Mouse (Mus musculus): ENCODE data around the gene Mul1. TPM values are rescaled to one million over a fixed set of nuclear protein-coding genes. Genes with fewer than 3 reads are reported as not detected.

Mul1 gene
- total and polyA plus RNA-seq, 2 experiments from 2014 or later, result 17.6 to 32.6 TPM

DNA sequence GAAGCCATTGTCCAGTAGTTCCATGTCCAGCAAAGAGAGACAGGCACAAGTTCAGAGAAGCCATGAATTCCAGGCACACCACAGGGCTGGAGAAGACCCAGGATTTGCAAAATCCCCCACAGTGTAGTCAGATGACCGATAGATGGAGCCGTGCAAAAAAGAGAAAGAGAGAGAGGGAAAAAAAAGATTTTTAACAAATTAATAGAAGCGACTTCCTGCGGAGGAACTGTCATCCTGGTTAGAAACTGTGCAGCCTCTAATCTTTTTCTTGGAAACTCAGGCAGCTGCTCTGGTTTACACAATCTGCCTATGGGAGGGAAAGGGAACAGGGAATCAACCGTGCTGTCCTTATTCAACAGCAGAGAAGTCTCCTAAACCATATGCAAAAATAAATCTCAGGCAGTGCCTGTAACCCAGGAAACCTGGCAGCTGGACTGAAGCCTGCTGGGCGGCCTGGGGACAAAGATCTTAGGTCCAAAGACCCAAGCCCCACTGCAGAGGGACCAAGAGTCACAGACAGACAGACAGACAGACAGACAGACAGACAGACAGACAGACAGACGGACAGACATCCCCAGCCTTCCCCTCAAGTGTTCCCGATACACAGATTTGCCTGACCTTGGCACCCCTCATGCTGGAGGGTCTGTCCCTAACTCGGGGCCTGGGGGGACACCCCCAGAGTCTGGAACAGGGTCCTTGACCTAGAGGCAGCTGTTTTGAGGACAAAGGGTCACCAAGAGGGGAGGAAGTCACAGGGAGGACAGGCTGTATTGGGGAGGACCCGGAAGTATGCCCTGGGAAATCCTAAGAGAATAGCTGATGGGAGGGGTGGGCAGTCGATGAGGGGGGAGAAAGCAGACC lies 28.7 kb downstream of the Mul1 start:
- 1% methylated on average over 11 of the region's 11 CpGs for WGBS
- DNase-seq (ENCODE audit: low spot score) (peak; percentile 83), ATAC-seq (ENCODE audit: low FRiP score) (0 out of 2 replicates have a peak, but pooled peaks have one; percentile 45)
- peak; percentile 74 for TF ChIP-seq CTCF (IDR thresholded peaks at IDR 0.05)
- Histone ChIP-seq H3K9me3 (ENCODE audit: low read length) (no peaks in the 10 kb centered on the region), H3K9ac (replicated peaks; ENCODE audit: low read length, poor library complexity, severe bottlenecking) (0 out of 2 replicates have a peak overlapping the region, but pooled peaks have one; percentile 36), H3K4me1 (ENCODE audit: insufficient read depth, low read length) (peaks cover 29% of the 10 kb centered on the region; the same call in 1 of the 2 replicates), H3K4me2 (ENCODE audit: low read depth, low read length, poor library complexity, severe bottlenecking) (peak overlapping the region; percentile 18), H3K4me3 (ENCODE audit: low read depth, low read length) (no peak overlapping the region), H3K27me3 (ENCODE audit: insufficient read depth, low read length) (no peaks in the 10 kb centered on the region), H3K36me3 (ENCODE audit: insufficient read depth, low read length) (no peaks in the 10 kb centered on the region), H3K27ac (ENCODE audit: low read depth, low read length) (peak overlapping the region; percentile 69)

DNA sequence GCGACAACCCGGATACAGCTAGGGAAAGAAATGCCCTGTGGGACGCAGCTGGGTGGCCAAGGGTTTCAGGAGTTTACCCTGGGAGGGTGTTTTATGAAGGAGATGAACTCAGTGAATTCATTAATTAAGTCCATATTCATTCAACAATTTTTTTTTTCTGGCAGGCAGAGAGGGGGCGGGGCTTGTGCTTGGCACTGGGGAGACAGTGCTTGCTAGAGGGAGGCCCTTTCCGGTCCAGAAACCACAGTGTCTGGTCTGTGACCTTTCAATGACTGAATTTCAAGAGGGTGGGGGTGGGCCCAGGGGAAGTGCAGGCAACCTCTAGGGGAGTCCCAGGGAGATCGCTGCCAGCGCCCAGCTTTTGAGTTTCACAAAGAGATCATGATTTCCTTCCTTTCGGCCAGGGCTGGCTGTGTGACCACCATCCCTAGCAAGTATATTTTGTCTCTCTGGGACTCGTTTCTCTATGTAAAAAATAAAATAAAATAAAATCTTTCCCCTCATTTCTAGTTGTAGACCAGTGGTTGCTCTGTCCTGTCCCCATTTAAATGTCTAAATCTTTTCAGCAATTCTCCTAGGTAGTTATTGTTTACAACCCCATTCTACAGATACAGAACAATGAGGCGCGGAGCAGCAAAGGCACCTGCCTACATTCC lies 29.5 kb downstream of the Mul1 start:
- H3K27me3 ChIP-seq (ENCODE audit: insufficient read depth, low read length), result no peaks in the 10 kb centered on the region
- ATAC-seq (ENCODE audit: low FRiP score), result peak; percentile 69; the same call in 1 of the 2 replicates
- H3K9ac ChIP-seq (replicated peaks; ENCODE audit: low read length, poor library complexity, severe bottlenecking), result 0 out of 2 replicates have a peak overlapping the region, but pooled peaks have one; percentile 36

DNA sequence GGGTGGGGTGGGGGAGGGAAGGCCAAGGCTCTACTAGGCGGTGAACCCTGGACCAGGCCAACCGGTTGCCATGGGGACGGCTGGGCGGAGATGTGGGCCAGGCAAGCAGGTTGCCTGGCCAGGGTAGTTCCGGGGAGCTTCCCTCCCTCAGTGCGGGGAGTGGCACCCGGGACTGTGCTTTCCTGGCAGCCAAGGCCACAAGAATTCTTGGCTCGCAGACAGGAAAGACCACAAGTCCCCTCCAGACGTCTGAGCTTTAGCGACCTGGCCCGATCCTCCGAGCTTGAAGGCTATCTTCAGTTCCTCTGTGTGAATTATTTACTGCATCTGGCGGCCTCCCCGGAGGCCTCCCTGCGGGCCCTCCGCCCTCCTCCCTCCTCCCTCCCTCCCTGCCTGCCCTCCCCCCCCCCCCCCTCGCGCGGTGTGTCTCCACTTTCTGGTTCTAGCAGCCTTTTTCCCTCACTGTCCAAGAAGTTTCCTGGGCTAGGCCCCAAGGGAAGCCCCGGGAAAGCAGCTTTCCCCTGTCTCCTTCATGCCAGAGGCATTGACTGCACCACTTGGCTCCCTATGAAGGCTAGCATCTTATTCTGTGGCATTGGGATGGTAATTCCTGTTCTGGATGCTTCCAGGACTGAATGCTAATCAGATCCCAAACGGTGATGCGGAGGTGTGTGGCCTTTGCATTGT lies 30.3 kb downstream of the Mul1 start:
- Histone ChIP-seq H3K9ac (replicated peaks; ENCODE audit: low read length, poor library complexity, severe bottlenecking) (no peak overlapping the region), H3K9me3 (ENCODE audit: low read length) (no peaks in the 10 kb centered on the region), H3K36me3 (ENCODE audit: insufficient read depth, low read length) (no peaks in the 10 kb centered on the region), H3K4me2 (ENCODE audit: low read depth, low read length, poor library complexity, severe bottlenecking) (peak overlapping the region; percentile 24), H3K27ac (ENCODE audit: low read depth, low read length) (0 out of 2 replicates have a peak overlapping the region, but pooled peaks have one; percentile 18), H3K27me3 (ENCODE audit: insufficient read depth, low read length) (no peaks in the 10 kb centered on the region), H3K4me1 (ENCODE audit: insufficient read depth, low read length) (peaks cover 28% of the 10 kb centered on the region; the same call in 1 of the 2 replicates), H3K4me3 (ENCODE audit: low read depth, low read length) (no peak overlapping the region)
- 2% methylated on average over 18 of the region's 22 CpGs for WGBS
- peak; percentile 68; the same call in 1 of the 2 replicates for ATAC-seq (ENCODE audit: low FRiP score)
- TF ChIP-seq CTCF (IDR thresholded peaks at IDR 0.05), result no peak
- DNase-seq (ENCODE audit: low spot score), result peak; percentile 81

More for the DNA sequence above, 29.5 kb downstream of the Mul1 start:
- H3K4me1 ChIP-seq (ENCODE audit: insufficient read depth, low read length), result peaks cover 29% of the 10 kb centered on the region; the same call in 1 of the 2 replicates
- peak overlapping the region; percentile 24 for H3K4me2 ChIP-seq (ENCODE audit: low read depth, low read length, poor library complexity, severe bottlenecking)
- TF ChIP-seq CTCF (IDR thresholded peaks at IDR 0.05), result no peak; the same call in 1 of the 2 replicates
- no peak overlapping the region for H3K4me3 ChIP-seq (ENCODE audit: low read depth, low read length)
- no peaks in the 10 kb centered on the region for H3K9me3 ChIP-seq (ENCODE audit: low read length)
- DNase-seq (ENCODE audit: low spot score), result peak; percentile 84
- 12% methylated on average over 11 of the region's 11 CpGs for WGBS
- peak overlapping the region; percentile 69 for H3K27ac ChIP-seq (ENCODE audit: low read depth, low read length)
- H3K36me3 ChIP-seq (ENCODE audit: insufficient read depth, low read length), result no peaks in the 10 kb centered on the region

DNA sequence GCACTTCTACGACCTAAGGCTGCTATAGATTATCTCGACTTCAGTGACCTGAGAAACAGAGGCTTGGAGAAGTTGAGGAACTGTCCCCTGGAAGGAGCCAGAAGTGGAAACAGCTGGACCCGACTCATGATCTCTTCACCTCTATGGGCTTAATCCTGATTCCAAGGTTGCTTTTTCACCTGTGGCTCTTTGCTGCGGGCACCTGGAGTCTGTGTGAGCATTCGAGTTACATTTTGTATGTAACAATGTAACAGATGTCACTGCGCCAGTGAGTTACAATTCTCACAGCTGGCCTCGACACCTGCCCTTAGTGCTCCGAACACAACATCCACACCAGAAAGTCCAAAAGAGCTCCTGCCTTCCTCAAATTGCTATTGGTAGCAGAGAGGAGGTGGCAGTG lies 31.0 kb downstream of the Mul1 start:
- H3K4me3 ChIP-seq (ENCODE audit: low read depth, low read length), result no peak overlapping the region
- ATAC-seq (ENCODE audit: low FRiP score) (no peak), DNase-seq (ENCODE audit: low spot score) (no peak)
- TF ChIP-seq CTCF (IDR thresholded peaks at IDR 0.05), result no peak
- no peak overlapping the region for H3K27ac ChIP-seq (ENCODE audit: low read depth, low read length)
- peaks cover 28% of the 10 kb centered on the region; the same call in 1 of the 2 replicates for H3K4me1 ChIP-seq (ENCODE audit: insufficient read depth, low read length)
- no peaks in the 10 kb centered on the region for H3K27me3 ChIP-seq (ENCODE audit: insufficient read depth, low read length)
- no peak overlapping the region for H3K4me2 ChIP-seq (ENCODE audit: low read depth, low read length, poor library complexity, severe bottlenecking)
- no peaks in the 10 kb centered on the region for H3K9me3 ChIP-seq (ENCODE audit: low read length)
- 48% methylated on average over 8 of the region's 8 CpGs for WGBS
- no peaks in the 10 kb centered on the region for H3K36me3 ChIP-seq (ENCODE audit: insufficient read depth, low read length)
- H3K9ac ChIP-seq (replicated peaks; ENCODE audit: low read length, poor library complexity, severe bottlenecking), result no peak overlapping the region

DNA sequence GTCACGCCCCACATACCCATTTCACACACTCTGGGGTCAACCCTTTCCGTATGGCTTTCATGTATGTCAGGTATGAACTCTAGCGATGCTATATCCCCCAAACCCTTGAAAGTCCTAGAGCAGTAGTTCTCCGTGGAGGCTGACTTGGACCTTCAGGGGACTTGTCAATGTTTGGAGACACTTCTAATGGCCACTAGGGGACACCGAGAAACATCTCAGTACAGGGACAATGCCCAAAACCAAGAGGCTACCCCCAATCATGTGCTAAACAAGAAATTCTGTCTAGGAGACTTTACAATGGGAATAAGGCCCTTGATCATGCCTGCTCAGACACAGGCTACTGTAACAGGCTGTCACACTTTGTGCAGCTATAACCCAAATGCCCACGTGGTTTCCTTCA lies 32.2 kb downstream of the Mul1 start:
- Histone ChIP-seq H3K9me3 (ENCODE audit: low read length) (no peaks in the 10 kb centered on the region), H3K4me1 (ENCODE audit: insufficient read depth, low read length) (peaks cover 28% of the 10 kb centered on the region; the same call in 1 of the 2 replicates), H3K4me3 (ENCODE audit: low read depth, low read length) (no peak overlapping the region), H3K27ac (ENCODE audit: low read depth, low read length) (no peak overlapping the region), H3K36me3 (ENCODE audit: insufficient read depth, low read length) (no peaks in the 10 kb centered on the region), H3K4me2 (ENCODE audit: low read depth, low read length, poor library complexity, severe bottlenecking) (no peak overlapping the region), H3K9ac (replicated peaks; ENCODE audit: low read length, poor library complexity, severe bottlenecking) (no peak overlapping the region), H3K27me3 (ENCODE audit: insufficient read depth, low read length) (no peaks in the 10 kb centered on the region)
- no peak for ATAC-seq (ENCODE audit: low FRiP score)
- TF ChIP-seq CTCF (IDR thresholded peaks at IDR 0.05), result peak; percentile 40
- DNase-seq (ENCODE audit: low spot score), result no peak
- WGBS, result 72% methylated on average over 6 of the region's 6 CpGs
